Mouse (Mus musculus) heart, postnatal 0 days (tissue): ENCODE results near the gene Syt12.

Experiments
- CTCF ChIP-seq: IDR thresholded peaks from 2 replicates; pipeline ENCODE4 v1.5.1; 2016; ENCODE audit warnings: antibody characterized with exemption, control low read depth, low read depth
- EP300 ChIP-seq: IDR thresholded peaks from 2 replicates; pipeline ENCODE4 v1.6.1; 2016; ENCODE audit warnings: antibody characterized with exemption, low read depth

DNA sequence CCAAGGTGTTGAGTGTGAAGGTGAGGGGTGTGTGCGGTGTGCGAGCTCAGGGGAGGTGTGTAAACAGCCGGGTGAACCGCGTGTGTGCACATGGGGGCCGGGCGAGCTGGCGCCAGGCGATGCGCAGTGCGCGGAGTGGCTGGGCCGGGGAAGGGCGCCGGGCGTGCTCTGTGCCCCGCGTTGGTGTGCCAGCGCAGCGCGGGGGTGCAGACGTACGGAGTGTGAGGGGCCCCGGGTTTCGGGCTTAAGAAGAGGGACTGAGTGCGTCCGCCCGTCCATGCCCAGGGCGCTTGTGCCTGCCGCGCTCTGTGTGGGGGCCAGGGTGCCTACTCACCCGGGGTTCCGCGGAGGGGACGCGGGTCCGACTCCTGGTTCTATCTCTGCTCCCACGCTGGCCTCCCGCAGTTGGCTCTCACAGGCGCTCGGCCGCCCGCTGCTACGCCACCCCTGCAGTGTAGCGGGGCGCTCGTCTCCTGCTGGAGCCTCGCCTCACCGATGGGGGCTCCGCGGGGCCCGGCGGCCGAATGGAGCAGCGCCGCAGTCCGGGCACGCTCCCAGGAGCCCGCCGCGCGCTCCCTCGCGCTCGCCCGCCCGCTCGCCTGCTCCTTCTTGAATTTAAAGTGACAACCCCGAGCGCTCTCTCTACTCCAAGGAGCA lies 518 bp downstream of the Syt12 start:
- TF ChIP-seq CTCF (no peak), EP300 (no peak)
